Mouse (Mus musculus): ENCODE measurements around the gene Itga6. TPM values are rescaled to one million over a fixed set of nuclear protein-coding genes. Genes with fewer than 3 reads are reported as not detected.

The Itga6 gene
- polyA plus RNA-seq, 1 experiment from 2014 or later: 59.5 TPM

DNA sequence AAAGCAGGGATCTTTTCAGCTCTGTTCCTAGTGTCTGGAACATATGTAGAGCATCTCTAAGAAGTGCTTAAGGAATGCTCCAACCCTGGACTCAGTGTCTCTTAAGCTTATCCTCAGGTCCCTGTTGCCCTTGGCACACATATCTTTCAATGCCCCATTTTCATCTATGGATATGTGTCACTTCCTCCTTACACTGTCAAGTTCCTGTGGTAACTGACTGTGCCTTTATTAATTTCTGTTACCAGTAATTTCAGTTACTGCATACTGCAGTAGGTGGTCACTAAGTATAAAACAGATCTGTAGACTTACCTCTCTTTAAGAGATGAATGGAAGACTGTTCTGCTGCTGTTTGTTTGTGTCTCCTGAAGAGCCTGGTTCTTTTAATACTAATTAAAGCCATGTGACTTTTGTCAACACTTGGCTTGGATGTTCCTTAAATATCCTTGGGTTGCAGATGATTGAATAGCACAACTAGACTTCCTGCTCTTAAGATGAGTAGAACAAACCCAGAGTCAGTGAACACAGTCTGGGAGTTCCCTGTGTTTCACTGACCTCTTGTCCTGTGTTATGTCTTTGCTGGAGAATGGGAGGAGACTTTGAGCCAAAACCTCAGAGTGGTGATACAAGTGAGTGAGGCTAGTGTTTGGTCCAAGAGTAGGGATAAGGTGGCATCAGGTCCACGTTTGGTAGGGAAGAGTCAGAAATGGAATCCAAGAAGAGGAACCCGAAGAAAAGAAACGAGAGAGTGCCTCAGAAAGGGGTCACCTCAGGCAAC is 19.7 kb downstream of the Itga6 start:
- no peak overlapping the region for H3K4me3 ChIP-seq (ENCODE audit: low read depth, low read length)
- H3K36me3 ChIP-seq (ENCODE audit: control insufficient read depth, insufficient read depth, low read length): no peaks in the 10 kb centered on the region
- no peaks in the 10 kb centered on the region for H3K4me1 ChIP-seq (replicated peaks; ENCODE audit: control insufficient read depth, insufficient read depth, low read length)
- H3K27me3 ChIP-seq (ENCODE audit: control insufficient read depth, insufficient read depth, low read length): no peaks in the 10 kb centered on the region
- ATAC-seq (replicated peaks; ENCODE audit: low FRiP score): no peak
- no peak overlapping the region for H3K4me2 ChIP-seq (ENCODE audit: low read depth, low read length, severe bottlenecking)
- H3K9me3 ChIP-seq (ENCODE audit: control insufficient read depth, low read length): no peaks in the 10 kb centered on the region
- WGBS: 79% methylated on average over 3 of the region's 3 CpGs
- H3K27ac ChIP-seq (ENCODE audit: low read depth, low read length): no peak overlapping the region
- no peak overlapping the region for H3K9ac ChIP-seq (ENCODE audit: low read length)
- no peak for DNase-seq (ENCODE audit: low spot score)

DNA sequence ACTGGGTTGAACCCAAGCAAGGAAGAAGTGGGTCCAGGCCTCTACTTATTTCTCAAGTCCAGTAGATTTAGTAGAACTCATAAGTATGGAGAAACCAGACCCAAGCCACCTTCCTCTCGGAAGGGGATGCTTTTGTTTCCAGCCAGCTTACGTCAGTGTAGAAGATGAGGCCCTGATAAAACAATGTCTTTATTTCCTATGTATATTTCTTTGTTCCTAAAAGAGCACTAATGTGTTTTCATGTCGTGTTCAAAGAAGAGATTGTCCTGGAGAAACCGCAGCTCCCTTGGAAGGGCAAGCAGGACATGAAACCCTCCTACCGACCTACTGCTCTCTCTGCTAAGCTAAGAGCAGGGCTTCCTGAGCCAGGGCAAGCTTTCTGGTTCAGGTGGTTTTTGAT is 20.6 kb downstream of the Itga6 start:
- WGBS: 93% methylated on average over 5 of the region's 5 CpGs

DNA sequence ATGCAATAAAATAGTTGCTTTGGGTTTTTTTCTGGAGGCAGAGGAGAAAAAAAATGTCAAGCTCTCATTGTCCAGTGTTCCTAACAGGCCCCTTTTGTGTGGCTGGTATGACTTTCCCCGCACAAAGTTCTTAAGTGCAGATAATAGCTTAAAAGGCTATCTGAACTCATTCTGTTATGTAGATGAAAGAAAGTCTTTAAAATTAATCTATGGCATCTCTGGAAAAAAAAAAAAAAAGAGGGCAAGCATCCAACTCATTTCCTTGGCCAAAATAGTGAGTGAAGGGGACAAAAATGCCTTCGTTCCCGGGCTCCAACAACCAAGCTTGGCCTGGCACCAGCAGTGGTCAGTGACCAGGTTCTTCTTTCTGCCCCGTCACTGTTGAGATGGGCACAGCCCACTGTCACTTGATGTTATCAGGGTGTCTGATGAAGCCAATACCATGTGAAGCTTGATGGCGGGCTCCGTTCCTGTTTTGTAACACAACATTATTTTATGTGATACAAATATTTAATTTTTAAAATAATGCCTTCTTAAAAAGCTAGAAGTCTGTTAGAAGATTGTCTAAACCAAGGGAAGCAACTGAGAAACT is 21.7 kb downstream of the Itga6 start:
- no peak overlapping the region for H3K4me3 ChIP-seq (ENCODE audit: low read depth, low read length)
- WGBS: 87% methylated on average over 6 of the region's 6 CpGs
- H3K36me3 ChIP-seq (ENCODE audit: control insufficient read depth, insufficient read depth, low read length): no peaks in the 10 kb centered on the region
- H3K27me3 ChIP-seq (ENCODE audit: control insufficient read depth, insufficient read depth, low read length): no peaks in the 10 kb centered on the region
- ATAC-seq (replicated peaks; ENCODE audit: low FRiP score) (no peak), DNase-seq (ENCODE audit: low spot score) (no peak)
- H3K4me2 ChIP-seq (ENCODE audit: low read depth, low read length, severe bottlenecking): no peak overlapping the region
- H3K4me1 ChIP-seq (replicated peaks; ENCODE audit: control insufficient read depth, insufficient read depth, low read length): no peaks in the 10 kb centered on the region
- H3K27ac ChIP-seq (ENCODE audit: low read depth, low read length): no peak overlapping the region
- H3K9me3 ChIP-seq (ENCODE audit: control insufficient read depth, low read length): no peaks in the 10 kb centered on the region
- no peak overlapping the region for H3K9ac ChIP-seq (ENCODE audit: low read length)

More for the DNA sequence above, 20.6 kb downstream of the Itga6 start:
- ATAC-seq (replicated peaks; ENCODE audit: low FRiP score) (no peak), DNase-seq (ENCODE audit: low spot score) (no peak)
- Histone ChIP-seq H3K27me3 (ENCODE audit: control insufficient read depth, insufficient read depth, low read length) (no peaks in the 10 kb centered on the region), H3K4me1 (replicated peaks; ENCODE audit: control insufficient read depth, insufficient read depth, low read length) (no peaks in the 10 kb centered on the region), H3K36me3 (ENCODE audit: control insufficient read depth, insufficient read depth, low read length) (no peaks in the 10 kb centered on the region), H3K4me2 (ENCODE audit: low read depth, low read length, severe bottlenecking) (no peak overlapping the region), H3K9me3 (ENCODE audit: control insufficient read depth, low read length) (no peaks in the 10 kb centered on the region), H3K4me3 (ENCODE audit: low read depth, low read length) (no peak overlapping the region), H3K27ac (ENCODE audit: low read depth, low read length) (no peak overlapping the region), H3K9ac (ENCODE audit: low read length) (no peak overlapping the region)

- Histone ChIP-seq H3K27me3 (ENCODE audit: control insufficient read depth, insufficient read depth, low read length) (no peaks in the 10 kb centered on the region), H3K9ac (ENCODE audit: low read length) (no peak overlapping the region), H3K4me2 (ENCODE audit: low read depth, low read length, severe bottlenecking) (no peak overlapping the region), H3K36me3 (ENCODE audit: control insufficient read depth, insufficient read depth, low read length) (no peaks in the 10 kb centered on the region), H3K27ac (ENCODE audit: low read depth, low read length) (no peak overlapping the region), H3K4me1 (replicated peaks; ENCODE audit: control insufficient read depth, insufficient read depth, low read length) (no peaks in the 10 kb centered on the region; the same call in 1 of the 2 replicates), H3K4me3 (ENCODE audit: low read depth, low read length) (no peak overlapping the region), H3K9me3 (ENCODE audit: control insufficient read depth, low read length) (no peaks in the 10 kb centered on the region)
- WGBS: 87% methylated on average over 4 of the region's 4 CpGs
- no peak for DNase-seq (ENCODE audit: low spot score)
- no peak for ATAC-seq (replicated peaks; ENCODE audit: low FRiP score)
Observed at GRCm38 (mm10) chr2:71771762-71772161, 26.3 kb downstream of the Itga6 start.

DNA sequence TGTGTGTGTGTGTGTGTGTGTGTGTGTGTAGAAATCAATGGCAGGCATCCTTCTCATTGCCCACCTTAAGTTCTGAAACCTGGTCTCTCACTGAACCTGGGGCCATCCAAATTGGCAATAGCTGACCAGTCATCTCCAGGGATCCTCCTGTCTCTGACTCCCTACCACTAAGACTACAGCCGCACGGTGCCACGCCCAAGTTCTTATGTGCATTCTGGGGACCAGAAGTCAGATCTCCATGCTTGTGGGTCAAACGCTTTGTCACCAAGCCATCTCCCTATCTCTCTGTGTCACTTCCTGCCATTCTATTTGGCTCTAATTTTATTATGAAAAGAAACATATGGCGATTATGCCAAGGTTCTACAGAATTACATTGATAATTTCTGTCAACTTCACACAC is 28.3 kb downstream of the Itga6 start:
- WGBS: 95% methylated on average over 5 of the region's 5 CpGs
- H3K27ac ChIP-seq (ENCODE audit: low read depth, low read length): no peak overlapping the region
- H3K9ac ChIP-seq (ENCODE audit: low read length): no peak overlapping the region
- no peaks in the 10 kb centered on the region for H3K9me3 ChIP-seq (ENCODE audit: control insufficient read depth, low read length)
- DNase-seq (ENCODE audit: low spot score) (no peak), ATAC-seq (replicated peaks; ENCODE audit: low FRiP score) (no peak)
- H3K4me3 ChIP-seq (ENCODE audit: low read depth, low read length): no peak overlapping the region
- no peaks in the 10 kb centered on the region for H3K27me3 ChIP-seq (ENCODE audit: control insufficient read depth, insufficient read depth, low read length)
- no peak overlapping the region for H3K4me2 ChIP-seq (ENCODE audit: low read depth, low read length, severe bottlenecking)
- H3K4me1 ChIP-seq (replicated peaks; ENCODE audit: control insufficient read depth, insufficient read depth, low read length): no peaks in the 10 kb centered on the region; the same call in 1 of the 2 replicates
- H3K36me3 ChIP-seq (ENCODE audit: control insufficient read depth, insufficient read depth, low read length): no peaks in the 10 kb centered on the region

GRCm38 (mm10) chr2:71774246-71774951 is 29.0 kb downstream of the Itga6 start:
- Histone ChIP-seq H3K9me3 (ENCODE audit: control insufficient read depth, low read length) (no peaks in the 10 kb centered on the region), H3K36me3 (ENCODE audit: control insufficient read depth, insufficient read depth, low read length) (no peaks in the 10 kb centered on the region), H3K27ac (ENCODE audit: low read depth, low read length) (no peak overlapping the region), H3K27me3 (ENCODE audit: control insufficient read depth, insufficient read depth, low read length) (no peaks in the 10 kb centered on the region), H3K9ac (ENCODE audit: low read length) (no peak overlapping the region), H3K4me2 (ENCODE audit: low read depth, low read length, severe bottlenecking) (no peak overlapping the region), H3K4me3 (ENCODE audit: low read depth, low read length) (no peak overlapping the region), H3K4me1 (replicated peaks; ENCODE audit: control insufficient read depth, insufficient read depth, low read length) (no peaks in the 10 kb centered on the region; the same call in 1 of the 2 replicates)
- ATAC-seq (replicated peaks; ENCODE audit: low FRiP score): no peak
- WGBS: 69% methylated on average over 10 of the region's 10 CpGs
- DNase-seq (ENCODE audit: low spot score): no peak

DNA sequence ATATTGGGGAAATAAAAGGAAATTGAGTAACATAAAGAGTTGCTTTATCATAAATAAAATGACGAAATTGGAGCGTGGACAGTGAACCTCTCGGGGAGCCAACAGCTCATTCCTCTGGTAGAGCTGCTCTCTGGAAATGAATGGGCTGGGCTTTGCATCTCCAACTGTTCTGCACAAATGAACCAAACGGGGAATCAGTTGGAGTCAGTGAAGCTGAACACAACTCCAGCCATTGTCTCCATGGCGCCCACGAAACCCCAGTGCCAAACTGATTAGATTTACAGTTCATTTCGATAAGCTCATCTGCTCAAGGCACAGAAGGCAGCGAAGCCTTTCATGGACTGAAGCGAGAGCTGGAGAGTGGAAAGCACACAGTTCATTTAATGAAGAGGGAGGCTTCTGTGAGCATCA is 29.8 kb downstream of the Itga6 start:
- Histone ChIP-seq H3K9me3 (ENCODE audit: control insufficient read depth, low read length) (no peaks in the 10 kb centered on the region), H3K4me3 (ENCODE audit: low read depth, low read length) (no peak overlapping the region), H3K27me3 (ENCODE audit: control insufficient read depth, insufficient read depth, low read length) (no peaks in the 10 kb centered on the region), H3K36me3 (ENCODE audit: control insufficient read depth, insufficient read depth, low read length) (no peaks in the 10 kb centered on the region), H3K9ac (ENCODE audit: low read length) (no peak overlapping the region), H3K27ac (ENCODE audit: low read depth, low read length) (no peak overlapping the region), H3K4me1 (replicated peaks; ENCODE audit: control insufficient read depth, insufficient read depth, low read length) (no peaks in the 10 kb centered on the region; the same call in 1 of the 2 replicates), H3K4me2 (ENCODE audit: low read depth, low read length, severe bottlenecking) (peak overlapping the region; percentile 28; the same call in 1 of the 2 replicates)
- no peak for ATAC-seq (replicated peaks; ENCODE audit: low FRiP score)
- DNase-seq (ENCODE audit: low spot score): no peak
- 20% methylated on average over 9 of the region's 9 CpGs for whole genome bisulfite sequencing

- no peak overlapping the region for H3K4me3 ChIP-seq (ENCODE audit: low read depth, low read length)
- DNase-seq (ENCODE audit: low spot score) (no peak), ATAC-seq (replicated peaks; ENCODE audit: low FRiP score) (no peak)
- H3K27me3 ChIP-seq (ENCODE audit: control insufficient read depth, insufficient read depth, low read length): no peaks in the 10 kb centered on the region
- H3K9ac ChIP-seq (ENCODE audit: low read length): no peak overlapping the region
- no peaks in the 10 kb centered on the region; the same call in 1 of the 2 replicates for H3K4me1 ChIP-seq (replicated peaks; ENCODE audit: control insufficient read depth, insufficient read depth, low read length)
- H3K36me3 ChIP-seq (ENCODE audit: control insufficient read depth, insufficient read depth, low read length): no peaks in the 10 kb centered on the region
- 76% methylated on average over 5 of the region's 5 CpGs for WGBS
- H3K4me2 ChIP-seq (ENCODE audit: low read depth, low read length, severe bottlenecking): no peak overlapping the region
- H3K27ac ChIP-seq (ENCODE audit: low read depth, low read length): no peak overlapping the region
- H3K9me3 ChIP-seq (ENCODE audit: control insufficient read depth, low read length): no peaks in the 10 kb centered on the region
Observed at GRCm38 (mm10) chr2:71779266-71779888, 34.0 kb downstream of the Itga6 start.
